Mouse (Mus musculus): ENCODE data around the gene Kcng4. TPM values are rescaled to one million over a fixed set of nuclear protein-coding genes. Genes with fewer than 3 reads are reported as not detected.
A peak's percentile ranks its signal among the peaks of the same experiment; 100 is the strongest.

Gene Kcng4
- polyA plus RNA-seq, 1 experiment, result not detected

DNA sequence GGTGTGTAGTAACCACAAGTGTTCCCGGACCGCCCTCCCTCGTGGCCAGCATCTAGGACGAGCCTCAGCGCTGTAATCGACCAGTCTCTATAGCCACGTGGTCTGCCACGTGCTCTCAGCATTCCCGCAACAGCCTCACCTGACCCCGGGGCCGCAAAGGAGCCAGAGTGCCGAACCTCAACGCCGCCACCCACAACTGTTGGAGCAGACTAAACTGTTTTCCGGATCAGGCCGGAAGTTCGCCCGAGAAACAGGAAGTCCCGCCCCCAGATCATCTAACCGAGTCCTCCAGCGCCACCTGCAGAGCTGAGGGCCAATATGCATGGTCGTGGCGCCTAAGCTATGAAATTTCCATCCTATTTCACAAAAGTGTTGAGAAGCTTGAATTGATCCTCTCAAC lies 30.5 kb downstream of the Kcng4 start, which contains the start of gene Taf1c:
Gene Taf1c, minus strand, starts transcription at position 227 of the 400 bp plus-strand sequence.
- Histone ChIP-seq H3K4me2 (ENCODE audit: low read depth) (peak within 1 kb of the TSS; percentile 95), H3K79me2 (ENCODE audit: control insufficient read depth, insufficient read depth) (peaks cover 10% of the 10 kb centered on the region), H3K4me3 (peak within 1 kb of the TSS; percentile 69), H3K27me3 (ENCODE audit: control insufficient read depth, insufficient read depth, insufficient read length) (no peaks in the 10 kb centered on the region), H3K36me3 (ENCODE audit: control insufficient read depth, insufficient read depth) (no peaks in the 10 kb centered on the region), H3ac (ENCODE audit: control insufficient read depth, insufficient read length) (peak within 1 kb of the TSS; percentile 40)
- no peak for TF ChIP-seq CEBPB (IDR thresholded peaks at IDR 0.05; ENCODE audit: insufficient read depth, poor library complexity, severe bottlenecking)
- TF ChIP-seq TCF12 (IDR thresholded peaks at IDR 0.05; ENCODE audit: insufficient read depth, poor library complexity, severe bottlenecking), result no peak
- TF ChIP-seq MAX (IDR thresholded peaks at IDR 0.05; ENCODE audit: low read depth), result no peak
- TF ChIP-seq POLR2A (IDR thresholded peaks at IDR 0.05; ENCODE audit: insufficient read length, low read depth), result peak; percentile 91
- no peak for TF ChIP-seq MYOD1 (IDR thresholded peaks at IDR 0.05; ENCODE audit: control insufficient read depth in 1 of 3, insufficient read length in 2 of 3, low read depth in 2 of 3)
- TF ChIP-seq MYOG (IDR thresholded peaks at IDR 0.05; ENCODE audit: control insufficient read depth in 1 of 3, insufficient read depth in 1 of 3, insufficient read length in 2 of 3, low read depth in 2 of 3), result no peak
- peak; percentile 89 for TF ChIP-seq POLR2AphosphoS2 (IDR thresholded peaks at IDR 0.05; ENCODE audit: insufficient read length, low read depth)
- no peak for TF ChIP-seq SRF (IDR thresholded peaks at IDR 0.05; ENCODE audit: control insufficient read depth, insufficient read length, low read depth)
- TF ChIP-seq E2F4 (IDR thresholded peaks at IDR 0.05; ENCODE audit: insufficient read depth), result no peak
- TF ChIP-seq USF1 (IDR thresholded peaks at IDR 0.05; ENCODE audit: low read depth), result peak; percentile 10

DNA sequence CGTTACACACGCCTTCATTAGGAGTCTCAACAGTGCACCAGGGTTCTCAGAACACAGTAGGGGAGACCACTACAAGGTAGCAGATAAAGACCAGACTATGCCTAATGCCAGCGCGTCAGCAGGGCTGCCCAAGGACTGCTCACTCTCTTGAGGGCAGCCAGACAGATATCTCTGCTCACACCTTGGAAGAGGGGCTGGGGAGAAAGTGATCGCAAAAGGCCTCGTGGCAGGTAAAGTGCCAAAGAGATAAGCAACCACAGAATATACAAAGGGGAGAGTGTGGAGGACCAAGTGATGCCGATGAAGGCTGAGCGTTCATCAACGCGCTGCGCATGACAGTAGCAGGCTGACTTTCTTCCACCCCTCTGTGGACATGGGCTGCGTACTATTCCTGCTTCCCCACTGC lies 31.1 kb downstream of the Kcng4 start:
- peaks cover 10% of the 10 kb centered on the region for H3K79me2 ChIP-seq (ENCODE audit: control insufficient read depth, insufficient read depth)
- no peak for TF ChIP-seq POLR2A (IDR thresholded peaks at IDR 0.05; ENCODE audit: insufficient read length, low read depth)
- TF ChIP-seq TCF12 (IDR thresholded peaks at IDR 0.05; ENCODE audit: insufficient read depth, poor library complexity, severe bottlenecking), result no peak
- no peak for TF ChIP-seq MAX (IDR thresholded peaks at IDR 0.05; ENCODE audit: low read depth)
- TF ChIP-seq MYOD1 (IDR thresholded peaks at IDR 0.05; ENCODE audit: control insufficient read depth in 1 of 3, insufficient read length in 2 of 3, low read depth in 2 of 3), result no peak
- TF ChIP-seq MYOG (IDR thresholded peaks at IDR 0.05; ENCODE audit: control insufficient read depth in 1 of 3, insufficient read depth in 1 of 3, insufficient read length in 2 of 3, low read depth in 2 of 3), result no peak
- no peak for TF ChIP-seq TCF3 (IDR thresholded peaks at IDR 0.05; ENCODE audit: insufficient read length, low read depth)
- no peak for TF ChIP-seq CEBPB (IDR thresholded peaks at IDR 0.05; ENCODE audit: insufficient read depth, poor library complexity, severe bottlenecking)
- no peak for TF ChIP-seq E2F4 (IDR thresholded peaks at IDR 0.05; ENCODE audit: insufficient read depth)
- no peak for TF ChIP-seq SRF (IDR thresholded peaks at IDR 0.05; ENCODE audit: control insufficient read depth, insufficient read length, low read depth)
- no peak for TF ChIP-seq REST (IDR thresholded peaks at IDR 0.05; ENCODE audit: insufficient read depth, insufficient read length)
- no peak for TF ChIP-seq USF1 (IDR thresholded peaks at IDR 0.05; ENCODE audit: low read depth)
- TF ChIP-seq POLR2AphosphoS2 (IDR thresholded peaks at IDR 0.05; ENCODE audit: insufficient read length, low read depth), result no peak
- H3ac ChIP-seq (ENCODE audit: control insufficient read depth, insufficient read length), result peak overlapping the region; percentile 40
- peak overlapping the region; percentile 95 for H3K4me2 ChIP-seq (ENCODE audit: low read depth)
- peak overlapping the region; percentile 69 for H3K4me3 ChIP-seq
- H3K27me3 ChIP-seq (ENCODE audit: control insufficient read depth, insufficient read depth, insufficient read length), result no peaks in the 10 kb centered on the region
- H3K36me3 ChIP-seq (ENCODE audit: control insufficient read depth, insufficient read depth), result no peaks in the 10 kb centered on the region

DNA sequence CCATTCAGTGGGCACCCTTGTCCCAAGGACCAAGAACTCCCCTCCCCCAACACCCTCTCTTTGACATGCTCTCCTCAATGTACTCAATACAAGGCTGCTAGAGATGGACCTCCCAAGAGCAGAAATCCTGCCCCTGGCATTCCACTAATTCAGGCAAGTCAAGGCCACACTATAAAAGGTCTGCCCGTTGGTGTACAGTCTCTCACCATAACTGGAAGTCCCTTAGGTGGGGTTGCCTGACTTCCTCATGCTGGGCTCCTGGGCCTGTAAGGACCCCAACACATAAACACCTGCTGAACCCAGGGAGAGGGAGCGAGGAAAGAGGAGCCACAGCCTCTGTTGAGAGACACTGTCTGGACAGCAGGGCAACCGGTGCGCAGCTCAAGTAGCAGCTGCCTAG lies 31.7 kb downstream of the Kcng4 start:
- H3K79me2 ChIP-seq (ENCODE audit: control insufficient read depth, insufficient read depth), result peaks cover 10% of the 10 kb centered on the region
- H3K36me3 ChIP-seq (ENCODE audit: control insufficient read depth, insufficient read depth), result no peaks in the 10 kb centered on the region
- H3K4me3 ChIP-seq, result peak overlapping the region; percentile 69
- H3K27me3 ChIP-seq (ENCODE audit: control insufficient read depth, insufficient read depth, insufficient read length), result no peaks in the 10 kb centered on the region
- TF ChIP-seq SRF (IDR thresholded peaks at IDR 0.05; ENCODE audit: control insufficient read depth, insufficient read length, low read depth) (no peak), CEBPB (IDR thresholded peaks at IDR 0.05; ENCODE audit: insufficient read depth, poor library complexity, severe bottlenecking) (no peak), MYOD1 (IDR thresholded peaks at IDR 0.05; ENCODE audit: control insufficient read depth in 1 of 3, insufficient read length in 2 of 3, low read depth in 2 of 3) (no peak), POLR2AphosphoS2 (IDR thresholded peaks at IDR 0.05; ENCODE audit: insufficient read length, low read depth) (no peak), MYOG (IDR thresholded peaks at IDR 0.05; ENCODE audit: control insufficient read depth in 1 of 3, insufficient read depth in 1 of 3, insufficient read length in 2 of 3, low read depth in 2 of 3) (no peak), TCF3 (IDR thresholded peaks at IDR 0.05; ENCODE audit: insufficient read length, low read depth) (no peak), POLR2A (IDR thresholded peaks at IDR 0.05; ENCODE audit: insufficient read length, low read depth) (no peak)
- H3K4me2 ChIP-seq (ENCODE audit: low read depth), result peak overlapping the region; percentile 95
- peak overlapping the region; percentile 40 for H3ac ChIP-seq (ENCODE audit: control insufficient read depth, insufficient read length)

DNA sequence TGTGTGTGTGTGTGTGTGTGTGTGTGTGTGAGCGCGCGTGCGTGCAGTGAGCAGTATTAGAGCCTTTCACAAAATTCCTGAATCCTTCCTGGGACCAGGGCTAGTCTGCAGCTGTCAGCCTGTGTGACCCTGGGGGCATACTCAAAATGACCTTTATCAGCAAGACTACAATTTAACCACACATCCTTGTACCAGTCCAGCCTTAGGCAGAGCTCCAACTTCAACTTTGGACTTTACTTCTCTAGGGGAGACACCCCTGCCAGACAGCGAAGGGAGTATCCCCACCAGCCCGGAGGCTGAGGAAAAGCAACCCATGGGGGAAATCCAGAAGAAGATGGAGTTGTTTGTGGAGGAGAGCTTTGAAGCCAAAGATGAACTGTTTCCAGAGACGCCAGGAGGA lies 44.0 kb downstream of the Kcng4 start:
- no peak overlapping the region for H3ac ChIP-seq (ENCODE audit: control insufficient read depth, insufficient read length)
- TF ChIP-seq TCF12 (IDR thresholded peaks at IDR 0.05; ENCODE audit: insufficient read depth, poor library complexity, severe bottlenecking), result no peak
- no peak for TF ChIP-seq SRF (IDR thresholded peaks at IDR 0.05; ENCODE audit: control insufficient read depth, insufficient read length, low read depth)
- H3K79me2 ChIP-seq (ENCODE audit: control insufficient read depth, insufficient read depth), result no peaks in the 10 kb centered on the region
- no peaks in the 10 kb centered on the region for H3K27me3 ChIP-seq (ENCODE audit: control insufficient read depth, insufficient read depth, insufficient read length)
- H3K4me3 ChIP-seq, result no peak overlapping the region
- no peaks in the 10 kb centered on the region for H3K36me3 ChIP-seq (ENCODE audit: control insufficient read depth, insufficient read depth)
- H3K4me2 ChIP-seq (ENCODE audit: low read depth), result no peak overlapping the region

DNA sequence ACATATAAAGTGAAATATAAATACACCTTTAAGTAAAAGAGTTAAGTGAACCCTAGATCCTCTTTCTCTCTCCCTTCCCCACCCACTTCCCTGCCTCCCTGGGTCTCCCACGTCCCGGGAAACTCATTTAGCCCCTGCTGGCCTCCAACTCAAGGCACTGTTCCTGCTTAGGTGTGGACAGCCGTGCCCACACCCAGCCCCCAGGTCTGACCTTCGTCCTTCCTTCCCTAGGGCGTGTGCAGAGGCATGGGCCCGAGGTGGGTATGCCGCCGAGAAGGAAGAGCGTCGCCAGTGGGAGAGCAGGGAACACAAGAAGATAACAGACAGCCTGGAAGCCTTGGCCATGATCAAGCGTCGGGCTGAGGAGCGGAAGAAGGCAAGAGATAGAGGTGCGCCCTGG lies 45.1 kb downstream of the Kcng4 start:
- Histone ChIP-seq H3K79me2 (ENCODE audit: control insufficient read depth, insufficient read depth) (no peaks in the 10 kb centered on the region), H3K4me3 (no peak overlapping the region), H3K27me3 (ENCODE audit: control insufficient read depth, insufficient read depth, insufficient read length) (peaks cover 6% of the 10 kb centered on the region), H3K36me3 (ENCODE audit: control insufficient read depth, insufficient read depth) (no peaks in the 10 kb centered on the region), H3ac (ENCODE audit: control insufficient read depth, insufficient read length) (no peak overlapping the region), H3K4me2 (ENCODE audit: low read depth) (no peak overlapping the region)
- TF ChIP-seq REST (IDR thresholded peaks at IDR 0.05; ENCODE audit: insufficient read depth, insufficient read length), result no peak
- no peak for TF ChIP-seq MAX (IDR thresholded peaks at IDR 0.05; ENCODE audit: low read depth)
- TF ChIP-seq E2F4 (IDR thresholded peaks at IDR 0.05; ENCODE audit: insufficient read depth), result no peak
- no peak for TF ChIP-seq MYOG (IDR thresholded peaks at IDR 0.05; ENCODE audit: control insufficient read depth in 1 of 3, insufficient read depth in 1 of 3, insufficient read length in 2 of 3, low read depth in 2 of 3)
- TF ChIP-seq SRF (IDR thresholded peaks at IDR 0.05; ENCODE audit: control insufficient read depth, insufficient read length, low read depth), result no peak
- no peak for TF ChIP-seq TCF3 (IDR thresholded peaks at IDR 0.05; ENCODE audit: insufficient read length, low read depth)
- TF ChIP-seq MYOD1 (IDR thresholded peaks at IDR 0.05; ENCODE audit: control insufficient read depth in 1 of 3, insufficient read length in 2 of 3, low read depth in 2 of 3), result no peak
- no peak for TF ChIP-seq USF1 (IDR thresholded peaks at IDR 0.05; ENCODE audit: low read depth)
- no peak for TF ChIP-seq CEBPB (IDR thresholded peaks at IDR 0.05; ENCODE audit: insufficient read depth, poor library complexity, severe bottlenecking)
- no peak for TF ChIP-seq POLR2A (IDR thresholded peaks at IDR 0.05; ENCODE audit: insufficient read length, low read depth)
- no peak for TF ChIP-seq TCF12 (IDR thresholded peaks at IDR 0.05; ENCODE audit: insufficient read depth, poor library complexity, severe bottlenecking)
- TF ChIP-seq POLR2AphosphoS2 (IDR thresholded peaks at IDR 0.05; ENCODE audit: insufficient read length, low read depth), result no peak

Measured in myocyte (in vitro differentiated cells).